Mouse (Mus musculus): ENCODE measurements around the gene Morc1. TPM values are rescaled to one million over a fixed set of nuclear protein-coding genes. Genes with fewer than 3 reads are reported as not detected.

The Morc1 gene
- polyA plus RNA-seq, 1 experiment from 2014 or later, result not detected

DNA sequence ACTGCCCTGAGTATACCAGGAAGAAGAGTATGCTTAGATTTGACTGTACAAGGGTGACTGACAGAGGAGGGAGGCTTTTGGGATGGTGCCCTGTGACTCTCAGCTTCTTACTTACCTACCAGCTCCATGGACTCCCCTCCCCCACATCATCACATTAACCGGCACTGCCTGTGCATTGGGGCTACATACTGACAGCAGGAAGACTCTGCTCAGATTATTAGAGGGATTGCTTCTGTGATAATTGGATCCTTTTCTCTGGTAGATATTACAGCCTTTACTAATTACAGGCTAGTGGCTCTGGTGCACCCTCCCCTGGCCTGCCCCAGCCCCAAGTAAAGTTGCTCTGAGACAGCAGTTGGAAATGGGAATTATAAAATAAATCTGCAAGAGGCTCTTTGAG lies 1.6 kb upstream of the Morc1 start:
- no peak overlapping the region for H3K27ac ChIP-seq
- H3K36me3 ChIP-seq (ENCODE audit: inconsistent target), result no peaks in the 10 kb centered on the region
- H3K79me2 ChIP-seq (ENCODE audit: inconsistent target), result no peaks in the 10 kb centered on the region
- no peak overlapping the region for H3K4me3 ChIP-seq (ENCODE audit: inconsistent target)
- 92% methylated on average over 1 of the region's 1 CpGs for WGBS (ENCODE audit: missing documents)

DNA sequence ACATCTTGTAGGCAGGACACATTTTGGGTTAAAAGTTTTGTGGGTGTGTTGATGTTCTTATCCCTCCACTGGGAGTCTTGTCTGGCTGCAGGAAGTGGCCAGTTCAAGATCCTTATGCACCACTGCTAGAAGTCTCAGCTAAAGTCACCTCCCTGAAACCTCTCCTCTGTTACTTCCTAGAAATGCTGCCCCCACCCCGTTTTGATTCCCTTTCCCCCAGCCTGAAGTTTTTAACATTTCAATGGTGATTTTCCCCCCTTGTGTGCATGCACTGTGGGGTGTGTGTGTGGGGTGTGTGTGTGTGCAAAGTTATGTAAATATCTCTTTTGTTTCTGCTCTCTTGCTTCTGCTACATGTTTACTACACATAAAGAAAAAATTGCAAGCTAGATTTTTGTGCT lies 4.4 kb downstream of the Morc1 start:
- Histone ChIP-seq H3K79me2 (ENCODE audit: inconsistent target) (no peaks in the 10 kb centered on the region), H3K36me3 (ENCODE audit: inconsistent target) (no peaks in the 10 kb centered on the region), H3K4me3 (ENCODE audit: inconsistent target) (no peak overlapping the region), H3K27ac (no peak overlapping the region)
- WGBS (ENCODE audit: missing documents), result 38% methylated on average over 1 of the region's 1 CpGs

GRCm38 (mm10) chr16:48437476-48437875 lies 6.4 kb downstream of the Morc1 start:
- Histone ChIP-seq H3K27ac (no peak overlapping the region), H3K36me3 (ENCODE audit: inconsistent target) (no peaks in the 10 kb centered on the region), H3K79me2 (ENCODE audit: inconsistent target) (no peaks in the 10 kb centered on the region)

GRCm38 (mm10) chr16:48444589-48444988 lies 13.6 kb downstream of the Morc1 start:
- no peaks in the 10 kb centered on the region for H3K79me2 ChIP-seq (ENCODE audit: inconsistent target)
- 88% methylated on average over 5 of the region's 5 CpGs for WGBS (ENCODE audit: missing documents)

More at GRCm38 (mm10) chr16:48437476-48437875, 6.4 kb downstream of the Morc1 start:
- no peak overlapping the region for H3K4me3 ChIP-seq (ENCODE audit: inconsistent target)

DNA sequence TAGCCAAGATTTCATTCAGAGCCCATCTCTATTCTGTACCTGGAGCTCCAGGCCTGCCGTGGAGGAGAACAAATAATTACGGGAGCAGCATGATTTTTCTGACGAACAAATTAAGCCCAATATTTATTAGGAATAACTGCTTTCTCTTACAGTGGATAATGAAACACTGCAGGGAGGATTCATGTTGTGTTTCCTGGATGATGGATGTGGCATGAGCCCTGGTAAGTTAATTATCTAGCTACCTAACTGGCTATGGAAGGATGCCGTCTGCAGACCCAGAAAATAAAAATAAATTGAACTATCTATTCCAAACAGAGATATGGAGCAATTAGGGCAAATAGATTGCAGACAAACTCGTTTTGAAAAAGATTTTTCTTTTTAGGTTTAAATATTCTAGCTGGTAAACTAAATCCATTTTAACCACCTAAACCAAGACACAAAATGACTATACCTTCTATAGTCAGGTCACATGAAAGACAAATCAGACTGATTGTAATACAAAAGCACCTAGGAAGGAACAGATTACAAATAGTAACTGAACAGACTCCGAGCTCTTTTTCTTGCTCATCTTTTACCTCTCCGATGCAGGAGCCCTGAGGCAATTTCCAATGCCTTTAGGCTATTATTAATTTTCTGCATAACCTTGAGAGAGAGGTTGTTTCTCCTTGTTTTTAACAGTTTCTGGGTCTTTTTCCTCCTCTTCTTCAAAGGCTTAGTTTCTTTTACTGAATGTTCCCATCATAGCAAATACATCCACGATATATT lies 15.3 kb downstream of the Morc1 start:
- Histone ChIP-seq H3K27ac (no peak overlapping the region), H3K79me2 (ENCODE audit: inconsistent target) (no peaks in the 10 kb centered on the region), H3K4me3 (ENCODE audit: inconsistent target) (no peak overlapping the region), H3K36me3 (ENCODE audit: inconsistent target) (no peaks in the 10 kb centered on the region)
- WGBS (ENCODE audit: missing documents), result 85% methylated on average over 8 of the region's 8 CpGs

More at GRCm38 (mm10) chr16:48444589-48444988, 13.6 kb downstream of the Morc1 start:
- H3K4me3 ChIP-seq (ENCODE audit: inconsistent target), result no peak overlapping the region
- no peaks in the 10 kb centered on the region for H3K36me3 ChIP-seq (ENCODE audit: inconsistent target)
- H3K27ac ChIP-seq, result no peak overlapping the region

- WGBS (ENCODE audit: missing documents), result 88% methylated on average over 3 of the region's 3 CpGs
- Histone ChIP-seq H3K4me3 (ENCODE audit: inconsistent target) (no peak overlapping the region), H3K79me2 (ENCODE audit: inconsistent target) (no peaks in the 10 kb centered on the region), H3K27ac (no peak overlapping the region), H3K36me3 (ENCODE audit: inconsistent target) (no peaks in the 10 kb centered on the region)
These were observed 22.2 kb downstream of the Morc1 start for GRCm38 (mm10) chr16:48453264-48453663.

GRCm38 (mm10) chr16:48473396-48473795 lies 42.4 kb downstream of the Morc1 start:
- H3K79me2 ChIP-seq (ENCODE audit: inconsistent target), result no peaks in the 10 kb centered on the region
- whole genome bisulfite sequencing (ENCODE audit: missing documents), result 86% methylated on average over 9 of the region's 10 CpGs
- H3K36me3 ChIP-seq (ENCODE audit: inconsistent target), result no peaks in the 10 kb centered on the region
- H3K27ac ChIP-seq, result no peak overlapping the region
- no peak overlapping the region for H3K4me3 ChIP-seq (ENCODE audit: inconsistent target)

DNA sequence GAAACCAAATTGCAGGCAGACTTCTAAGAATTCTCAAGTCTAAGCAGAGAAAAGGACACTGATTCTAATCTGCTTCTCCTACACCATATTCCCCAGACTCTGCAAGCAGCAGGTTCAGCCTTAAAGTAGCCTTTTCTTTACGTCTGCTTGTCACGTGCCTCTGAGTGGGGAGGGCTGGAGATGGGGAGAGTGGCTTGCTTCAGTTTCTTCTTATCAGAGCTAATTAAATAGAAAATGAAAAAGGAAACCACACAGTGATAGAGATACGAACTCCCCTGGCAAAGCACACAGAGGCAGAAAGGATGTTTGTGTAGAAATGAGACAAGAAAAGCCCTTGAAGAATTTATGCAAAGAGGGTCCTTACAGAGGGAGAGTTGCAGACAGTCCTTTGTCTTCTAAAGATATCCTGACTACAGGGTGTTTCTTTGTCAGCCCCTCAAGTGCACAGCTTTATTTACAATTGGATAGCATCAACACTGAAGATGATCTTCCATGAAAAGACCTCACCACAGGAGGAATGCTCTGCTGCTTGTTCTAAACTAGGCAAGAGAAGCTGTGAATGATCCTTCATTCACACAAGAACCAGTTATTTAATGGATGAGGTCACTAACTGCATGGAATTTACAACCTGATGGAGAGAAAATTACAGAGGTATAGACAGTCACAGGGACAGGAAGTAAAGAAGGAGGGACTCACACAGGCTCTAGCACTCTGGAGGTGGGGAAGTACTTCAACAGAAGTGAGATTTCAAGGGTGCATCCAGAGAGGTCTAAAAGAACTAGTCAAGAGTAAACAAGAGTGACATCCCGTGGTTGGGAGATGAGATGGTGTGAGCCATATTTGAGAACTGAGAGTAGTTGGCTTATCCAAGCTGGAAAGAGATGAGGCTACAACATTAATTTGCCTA lies 44.1 kb downstream of the Morc1 start:
- H3K27ac ChIP-seq, result no peak overlapping the region
- H3K36me3 ChIP-seq (ENCODE audit: inconsistent target), result no peaks in the 10 kb centered on the region
- no peak overlapping the region for H3K4me3 ChIP-seq (ENCODE audit: inconsistent target)
- 53% methylated on average over 4 of the region's 4 CpGs for WGBS (ENCODE audit: missing documents)
- H3K79me2 ChIP-seq (ENCODE audit: inconsistent target), result no peaks in the 10 kb centered on the region

- 88% methylated on average over 8 of the region's 8 CpGs for whole genome bisulfite sequencing (ENCODE audit: missing documents)
- no peak overlapping the region for H3K27ac ChIP-seq
- no peaks in the 10 kb centered on the region for H3K36me3 ChIP-seq (ENCODE audit: inconsistent target)
- H3K4me3 ChIP-seq (ENCODE audit: inconsistent target), result no peak overlapping the region
- no peaks in the 10 kb centered on the region for H3K79me2 ChIP-seq (ENCODE audit: inconsistent target)
These were observed 48.3 kb downstream of the Morc1 start for GRCm38 (mm10) chr16:48479266-48479848.

DNA sequence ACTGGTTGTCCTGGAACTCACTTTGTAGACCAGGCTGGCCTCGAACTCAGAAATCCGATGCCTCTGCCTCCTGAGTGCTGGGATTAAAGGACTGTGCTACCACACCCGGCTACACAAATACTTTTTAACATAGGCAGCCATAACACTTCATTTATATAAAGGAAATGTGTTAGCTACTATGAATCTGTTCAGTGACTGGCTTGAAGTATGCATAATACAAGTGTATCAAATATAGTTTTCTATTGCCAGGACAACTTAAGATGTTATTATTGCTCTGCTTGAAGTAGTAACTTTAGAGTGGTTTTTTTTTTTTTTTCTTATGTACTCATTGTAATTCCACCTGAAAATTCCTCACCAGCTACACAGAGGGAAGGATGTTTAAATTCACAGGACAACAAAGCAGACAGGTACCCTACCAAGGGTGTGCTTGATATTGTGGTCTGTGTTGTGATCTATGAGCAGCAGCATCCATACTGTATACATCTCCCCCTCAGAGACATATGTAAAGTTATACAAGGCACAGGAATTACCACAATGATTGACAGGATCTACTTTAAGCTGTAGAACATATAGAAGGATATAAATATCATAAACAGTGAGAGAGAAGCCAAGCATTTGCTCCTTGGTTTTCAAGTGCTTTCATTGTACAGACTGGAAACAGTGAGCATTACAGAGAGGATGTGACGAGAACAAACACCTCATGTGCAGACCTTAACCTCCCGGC lies 85.9 kb downstream of the Morc1 start:
- WGBS (ENCODE audit: missing documents), result 98% methylated on average over 5 of the region's 5 CpGs
- H3K36me3 ChIP-seq (ENCODE audit: inconsistent target), result no peaks in the 10 kb centered on the region
- H3K79me2 ChIP-seq (ENCODE audit: inconsistent target), result no peaks in the 10 kb centered on the region
- H3K27ac ChIP-seq, result no peak overlapping the region
- H3K4me3 ChIP-seq (ENCODE audit: inconsistent target), result no peak overlapping the region

- H3K36me3 ChIP-seq (ENCODE audit: inconsistent target), result no peaks in the 10 kb centered on the region
- H3K4me3 ChIP-seq (ENCODE audit: inconsistent target), result no peak overlapping the region
- H3K27ac ChIP-seq, result no peak overlapping the region
- H3K79me2 ChIP-seq (ENCODE audit: inconsistent target), result no peaks in the 10 kb centered on the region
These were observed 88.5 kb downstream of the Morc1 start for GRCm38 (mm10) chr16:48519569-48519968.

GRCm38 (mm10) chr16:48537108-48537507 lies 106.1 kb downstream of the Morc1 start:
- Histone ChIP-seq H3K36me3 (ENCODE audit: inconsistent target) (no peaks in the 10 kb centered on the region), H3K27ac (no peak overlapping the region), H3K4me3 (ENCODE audit: inconsistent target) (no peak overlapping the region), H3K79me2 (ENCODE audit: inconsistent target) (no peaks in the 10 kb centered on the region)
- WGBS (ENCODE audit: missing documents), result 91% methylated on average over 5 of the region's 5 CpGs

DNA sequence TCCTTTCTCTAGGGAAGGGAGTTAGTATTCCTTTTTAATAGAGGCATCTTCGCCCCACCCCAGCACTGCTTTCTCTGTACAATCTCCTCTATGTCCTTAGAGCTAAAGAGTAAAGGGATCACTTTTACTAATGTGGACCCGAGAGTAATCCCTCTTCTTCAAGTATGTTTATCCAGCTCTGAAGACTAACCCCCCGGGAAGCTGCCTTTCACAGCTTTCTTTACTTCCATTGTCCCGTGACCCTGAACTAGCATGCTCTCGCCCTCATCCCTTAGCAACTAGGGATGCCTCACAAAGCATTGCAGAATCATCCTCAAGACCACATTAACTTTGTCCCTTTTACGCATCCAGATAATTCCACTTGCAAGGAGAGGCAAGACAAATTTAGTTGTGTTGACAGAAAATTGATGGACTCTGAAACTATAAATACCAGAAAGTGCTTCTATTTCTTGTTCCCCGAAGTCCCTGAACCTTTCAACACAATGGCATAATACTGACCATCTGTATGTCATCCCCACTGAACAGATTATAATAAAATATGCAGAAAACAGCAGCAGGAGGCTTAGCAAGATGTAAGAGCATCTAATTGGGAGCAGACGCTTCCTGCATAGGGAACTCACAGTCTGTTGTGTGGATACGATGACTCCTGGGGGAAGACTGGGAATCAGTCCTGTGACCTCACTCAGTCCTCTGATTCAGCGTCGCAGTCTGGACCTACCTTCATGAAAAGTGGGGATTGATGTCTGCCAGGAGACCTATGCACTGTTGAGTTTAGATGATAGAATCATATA lies 131.4 kb downstream of the Morc1 start:
- 92% methylated on average over 11 of the region's 11 CpGs for WGBS (ENCODE audit: missing documents)
- H3K36me3 ChIP-seq (ENCODE audit: inconsistent target), result no peaks in the 10 kb centered on the region

DNA sequence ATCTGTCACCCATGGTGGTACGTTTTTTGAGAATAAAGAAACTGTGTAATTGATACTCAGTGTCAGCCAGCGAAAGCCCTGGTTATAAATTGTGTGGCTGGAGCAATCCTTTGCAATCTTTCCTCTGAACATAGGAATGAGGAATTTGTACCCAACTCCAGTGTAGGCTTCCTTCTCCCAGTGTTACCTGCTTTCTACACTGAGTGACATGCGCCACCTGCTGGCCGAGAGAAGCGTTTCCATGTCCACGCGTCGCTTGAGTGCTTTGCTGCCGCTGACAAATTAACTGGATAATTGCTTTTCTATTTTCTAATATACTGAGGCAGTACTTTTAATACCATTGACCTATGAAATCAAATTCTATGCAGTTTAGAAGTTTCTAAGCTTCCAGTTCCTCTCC lies 139.3 kb downstream of the Morc1 start:
- no peaks in the 10 kb centered on the region for H3K36me3 ChIP-seq (ENCODE audit: inconsistent target)
- no peak overlapping the region for H3K4me3 ChIP-seq (ENCODE audit: inconsistent target)
- H3K27ac ChIP-seq, result no peak overlapping the region
- no peaks in the 10 kb centered on the region for H3K79me2 ChIP-seq (ENCODE audit: inconsistent target)
- 21% methylated on average over 9 of the region's 9 CpGs for WGBS (ENCODE audit: missing documents)

More for the DNA sequence above, 131.4 kb downstream of the Morc1 start:
- Histone ChIP-seq H3K27ac (no peak overlapping the region), H3K4me3 (ENCODE audit: inconsistent target) (no peak overlapping the region), H3K79me2 (ENCODE audit: inconsistent target) (no peaks in the 10 kb centered on the region)

Data from macrophage (primary cell).